Mouse (Mus musculus) spleen, postnatal 10 days (tissue): Measurements from ENCODE around the gene Olfr291.

Experiments used
- DNase-seq, 2 experiments: peaks; one replicate each; pipeline ENCODE4 v3.0.0; 2021 to 2022; ENCODE audit warnings: low spot score in 2 of 2

Olfr291 gene

DNA sequence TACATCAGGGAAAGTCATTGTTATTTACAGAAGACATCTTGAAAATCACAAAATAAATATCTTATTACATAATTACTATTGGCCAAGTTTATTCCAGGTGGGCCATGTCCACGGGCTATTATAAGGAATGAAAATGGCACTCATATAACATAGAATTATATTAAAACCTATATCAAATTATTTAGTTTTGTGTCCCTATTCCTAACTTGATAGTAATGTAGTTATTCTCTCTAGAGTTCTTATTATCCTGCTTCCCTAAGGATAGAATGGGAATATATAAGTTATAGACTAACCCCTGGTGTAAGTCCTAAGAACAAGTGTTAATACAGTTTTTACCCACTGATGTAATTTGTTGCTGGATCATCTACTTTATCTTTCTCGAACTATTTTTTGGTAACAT lies at the start of gene Olfr291:
TSS of gene Olfr291 (plus strand) at position 301 of the 400 bp plus-strand sequence.
- no peak for DNase-seq

DNA sequence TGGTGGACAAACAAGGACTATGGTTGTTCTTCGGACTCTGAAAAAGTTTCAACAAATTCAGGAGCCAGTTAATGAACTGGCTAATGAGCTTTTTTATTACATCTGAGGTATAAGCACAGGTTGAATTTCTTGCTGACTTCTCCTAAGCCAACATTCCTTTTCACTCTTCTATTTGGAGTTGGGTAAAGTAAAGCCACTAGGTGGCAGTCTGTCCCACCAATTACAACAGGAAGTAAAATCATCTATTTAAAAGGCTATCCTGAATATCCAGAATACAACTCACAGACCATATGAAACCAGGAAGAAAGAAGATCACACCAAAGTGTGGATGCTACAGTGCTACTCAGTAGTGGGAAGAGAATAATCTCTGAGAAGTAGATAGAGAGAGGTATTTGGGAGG lies 48.1 kb upstream of the Olfr291 start:
- DNase-seq, result no peak

DNA sequence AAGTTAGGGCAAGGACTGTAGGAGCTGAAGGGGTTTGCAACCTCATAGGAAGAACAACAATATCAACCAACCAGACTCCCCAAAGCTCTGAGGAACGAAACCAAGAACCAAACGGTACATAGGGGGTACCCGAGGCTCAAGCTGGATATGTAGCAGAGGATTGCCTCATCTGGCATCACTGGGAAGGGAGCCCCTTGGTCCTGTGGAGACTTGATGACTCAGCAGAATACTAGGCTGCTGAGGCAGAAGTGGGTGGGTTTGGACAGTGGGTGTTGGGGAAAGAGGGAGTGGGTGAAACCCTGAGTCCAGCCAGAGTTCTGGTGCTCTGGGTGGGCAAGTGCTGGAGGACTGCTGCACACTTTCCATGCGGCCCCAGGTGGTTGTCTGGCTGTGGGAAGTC lies 47.2 kb upstream of the Olfr291 start:
- no peak for DNase-seq

DNA sequence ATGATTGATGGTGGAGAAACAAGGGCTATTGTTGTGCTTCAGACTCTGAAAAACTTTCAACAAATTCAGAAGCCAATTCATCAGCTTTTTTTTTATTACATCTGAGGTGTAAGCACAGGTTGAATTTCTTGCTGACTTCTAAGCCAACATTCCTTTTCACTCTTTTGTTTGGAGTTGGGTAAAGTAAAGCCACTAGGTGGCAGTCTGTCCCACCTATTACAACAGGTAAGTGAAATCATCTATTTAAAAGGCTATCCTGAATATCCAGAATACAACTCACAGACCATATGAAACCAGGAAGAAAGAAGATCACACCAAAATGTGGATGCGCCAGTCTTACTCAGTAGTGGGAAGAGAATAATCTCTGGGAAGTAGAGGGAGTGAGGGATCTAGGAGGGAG lies 31.2 kb downstream of the Olfr291 start:
- no peak for DNase-seq
